Mouse (Mus musculus): ENCODE measurements around the gene Fip1l1. TPM values are rescaled to one million over a fixed set of nuclear protein-coding genes. Genes with fewer than 3 reads are reported as not detected.

The Fip1l1 gene
- polyA plus RNA-seq, 1 experiment: 7.3 TPM

- H3K9me3 ChIP-seq (ENCODE audit: control insufficient read depth, low read length): no peaks in the 10 kb centered on the region
- no peaks in the 10 kb centered on the region for H3K4me1 ChIP-seq (ENCODE audit: control insufficient read depth)
- H3K36me3 ChIP-seq (ENCODE audit: control insufficient read depth): no peaks in the 10 kb centered on the region
- H3K4me3 ChIP-seq (replicated peaks): no peak overlapping the region
- H3K27me3 ChIP-seq (ENCODE audit: control insufficient read depth): no peaks in the 10 kb centered on the region
- no peak for TF ChIP-seq TAL1 (IDR thresholded peaks at IDR 0.05; ENCODE audit: low read length)
Observed at GRCm38 (mm10) chr5:74606213-74606612, 71.0 kb downstream of the Fip1l1 start.

- H3K36me3 ChIP-seq (ENCODE audit: control insufficient read depth): no peaks in the 10 kb centered on the region
- no peaks in the 10 kb centered on the region for H3K27me3 ChIP-seq (ENCODE audit: control insufficient read depth)
- no peak overlapping the region for H3K4me3 ChIP-seq (replicated peaks)
- TF ChIP-seq TAL1 (IDR thresholded peaks at IDR 0.05; ENCODE audit: low read length) (no peak), GATA1 (IDR thresholded peaks at IDR 0.05; ENCODE audit: low read length) (no peak)
- no peaks in the 10 kb centered on the region for H3K4me1 ChIP-seq (ENCODE audit: control insufficient read depth)
- H3K9me3 ChIP-seq (ENCODE audit: control insufficient read depth, low read length): no peaks in the 10 kb centered on the region
Observed at GRCm38 (mm10) chr5:74610511-74610910, 75.3 kb downstream of the Fip1l1 start.

- H3K4me3 ChIP-seq (replicated peaks): no peak overlapping the region
- TF ChIP-seq TAL1 (IDR thresholded peaks at IDR 0.05; ENCODE audit: low read length) (no peak), GATA1 (IDR thresholded peaks at IDR 0.05; ENCODE audit: low read length) (no peak)
- no peaks in the 10 kb centered on the region for H3K27me3 ChIP-seq (ENCODE audit: control insufficient read depth)
- no peaks in the 10 kb centered on the region for H3K4me1 ChIP-seq (ENCODE audit: control insufficient read depth)
- no peaks in the 10 kb centered on the region for H3K9me3 ChIP-seq (ENCODE audit: control insufficient read depth, low read length)
- no peaks in the 10 kb centered on the region for H3K36me3 ChIP-seq (ENCODE audit: control insufficient read depth)
Observed at GRCm38 (mm10) chr5:74612713-74613112, 77.5 kb downstream of the Fip1l1 start.

- Histone ChIP-seq H3K27me3 (ENCODE audit: control insufficient read depth) (no peaks in the 10 kb centered on the region), H3K36me3 (ENCODE audit: control insufficient read depth) (no peaks in the 10 kb centered on the region), H3K9me3 (ENCODE audit: control insufficient read depth, low read length) (no peaks in the 10 kb centered on the region), H3K4me3 (replicated peaks) (no peak overlapping the region), H3K4me1 (ENCODE audit: control insufficient read depth) (no peaks in the 10 kb centered on the region)
- no peak for TF ChIP-seq GATA1 (IDR thresholded peaks at IDR 0.05; ENCODE audit: low read length)
- TF ChIP-seq TAL1 (IDR thresholded peaks at IDR 0.05; ENCODE audit: low read length): no peak
Observed at GRCm38 (mm10) chr5:74613491-74614151, 78.4 kb downstream of the Fip1l1 start.

- TF ChIP-seq GATA1 (IDR thresholded peaks at IDR 0.05; ENCODE audit: low read length) (no peak), TAL1 (IDR thresholded peaks at IDR 0.05; ENCODE audit: low read length) (no peak)
- H3K4me3 ChIP-seq (replicated peaks): no peak overlapping the region
- H3K36me3 ChIP-seq (ENCODE audit: control insufficient read depth): no peaks in the 10 kb centered on the region
- H3K4me1 ChIP-seq (ENCODE audit: control insufficient read depth): no peaks in the 10 kb centered on the region
- no peaks in the 10 kb centered on the region for H3K9me3 ChIP-seq (ENCODE audit: control insufficient read depth, low read length)
- no peaks in the 10 kb centered on the region for H3K27me3 ChIP-seq (ENCODE audit: control insufficient read depth)
Observed at GRCm38 (mm10) chr5:74617816-74618572, 82.7 kb downstream of the Fip1l1 start.

GRCm38 (mm10) chr5:74618573-74619059 lies 83.4 kb downstream of the Fip1l1 start:
- Histone ChIP-seq H3K36me3 (ENCODE audit: control insufficient read depth) (no peaks in the 10 kb centered on the region), H3K4me3 (replicated peaks) (no peak overlapping the region), H3K9me3 (ENCODE audit: control insufficient read depth, low read length) (no peaks in the 10 kb centered on the region), H3K27me3 (ENCODE audit: control insufficient read depth) (no peaks in the 10 kb centered on the region), H3K4me1 (ENCODE audit: control insufficient read depth) (no peaks in the 10 kb centered on the region)
- no peak for TF ChIP-seq TAL1 (IDR thresholded peaks at IDR 0.05; ENCODE audit: low read length)
- no peak for TF ChIP-seq GATA1 (IDR thresholded peaks at IDR 0.05; ENCODE audit: low read length)

GRCm38 (mm10) chr5:74621691-74622470 lies 86.6 kb downstream of the Fip1l1 start:
- Histone ChIP-seq H3K36me3 (ENCODE audit: control insufficient read depth) (no peaks in the 10 kb centered on the region), H3K27me3 (ENCODE audit: control insufficient read depth) (no peaks in the 10 kb centered on the region), H3K4me3 (replicated peaks) (no peak overlapping the region), H3K4me1 (ENCODE audit: control insufficient read depth) (no peaks in the 10 kb centered on the region), H3K9me3 (ENCODE audit: control insufficient read depth, low read length) (no peaks in the 10 kb centered on the region)
- TF ChIP-seq GATA1 (IDR thresholded peaks at IDR 0.05; ENCODE audit: low read length): no peak
- no peak for TF ChIP-seq TAL1 (IDR thresholded peaks at IDR 0.05; ENCODE audit: low read length)

- Histone ChIP-seq H3K9me3 (ENCODE audit: control insufficient read depth, low read length) (no peaks in the 10 kb centered on the region), H3K4me1 (ENCODE audit: control insufficient read depth) (no peaks in the 10 kb centered on the region), H3K4me3 (replicated peaks) (no peak overlapping the region), H3K27me3 (ENCODE audit: control insufficient read depth) (no peaks in the 10 kb centered on the region), H3K36me3 (ENCODE audit: control insufficient read depth) (no peaks in the 10 kb centered on the region)
- TF ChIP-seq GATA1 (IDR thresholded peaks at IDR 0.05; ENCODE audit: low read length) (no peak), TAL1 (IDR thresholded peaks at IDR 0.05; ENCODE audit: low read length) (no peak)
Observed at GRCm38 (mm10) chr5:74623316-74624000, 88.2 kb downstream of the Fip1l1 start.

Data from erythroblast, embryonic 14.5 days (primary cell).